Mouse (Mus musculus): ENCODE data around the gene Cln5. TPM values are rescaled to one million over a fixed set of nuclear protein-coding genes. Genes with fewer than 3 reads are reported as not detected.
A peak's percentile ranks its signal among the peaks of the same experiment; 100 is the strongest.

Gene Cln5
- polyA plus RNA-seq, 1 experiment from 2014 or later, result 31.2 TPM

GRCm38 (mm10) chr14:103070790-103071189, 774 bp downstream of the Cln5 start:
- Histone ChIP-seq H3K9ac (peak overlapping the region; percentile 75), H3K9me3 (ENCODE audit: low read depth, low read length) (no peaks in the 10 kb centered on the region), H3K4me1 (ENCODE audit: insufficient read depth) (no peaks in the 10 kb centered on the region), H3K27ac (ENCODE audit: low read depth) (peak overlapping the region; percentile 87), H3K4me3 (ENCODE audit: low read depth, low read length) (peak overlapping the region; percentile 69), H3K4me2 (peak overlapping the region; percentile 97), H3K36me3 (ENCODE audit: insufficient read depth) (peaks cover 31% of the 10 kb centered on the region; the same call in 1 of the 2 replicates), H3K27me3 (ENCODE audit: insufficient read depth, low read length) (no peaks in the 10 kb centered on the region)
- ATAC-seq (ENCODE audit: insufficient read depth) (peak; percentile 0; the same call in 1 of the 2 replicates), DNase-seq (peak; percentile 35)
- no peak for TF ChIP-seq CTCF (IDR thresholded peaks at IDR 0.05; ENCODE audit: low read depth)
- WGBS, result 3% methylated on average over 10 of the region's 10 CpGs

- no peak overlapping the region for H3K4me2 ChIP-seq
- DNase-seq (no peak), ATAC-seq (ENCODE audit: insufficient read depth) (no peak)
- H3K27me3 ChIP-seq (ENCODE audit: insufficient read depth, low read length), result no peaks in the 10 kb centered on the region
- no peaks in the 10 kb centered on the region for H3K9me3 ChIP-seq (ENCODE audit: low read depth, low read length)
- H3K4me3 ChIP-seq (ENCODE audit: low read depth, low read length), result no peak overlapping the region
- H3K4me1 ChIP-seq (ENCODE audit: insufficient read depth), result no peaks in the 10 kb centered on the region
- no peak overlapping the region for H3K27ac ChIP-seq (ENCODE audit: low read depth)
- no peak overlapping the region for H3K9ac ChIP-seq
- H3K36me3 ChIP-seq (ENCODE audit: insufficient read depth), result peaks cover 37% of the 10 kb centered on the region
- no peak for TF ChIP-seq CTCF (IDR thresholded peaks at IDR 0.05; ENCODE audit: low read depth)
- WGBS, result 86% methylated on average over 12 of the region's 12 CpGs
Observed at GRCm38 (mm10) chr14:103071471-103071870, 1.5 kb downstream of the Cln5 start.

GRCm38 (mm10) chr14:103072731-103073130, 2.7 kb downstream of the Cln5 start:
- WGBS, result 83% methylated on average over 4 of the region's 4 CpGs
- no peak overlapping the region for H3K4me3 ChIP-seq (ENCODE audit: low read depth, low read length)
- H3K4me1 ChIP-seq (ENCODE audit: insufficient read depth), result no peaks in the 10 kb centered on the region
- TF ChIP-seq CTCF (IDR thresholded peaks at IDR 0.05; ENCODE audit: low read depth), result no peak
- no peak overlapping the region for H3K27ac ChIP-seq (ENCODE audit: low read depth)
- no peaks in the 10 kb centered on the region for H3K27me3 ChIP-seq (ENCODE audit: insufficient read depth, low read length)
- DNase-seq (no peak), ATAC-seq (ENCODE audit: insufficient read depth) (no peak)
- no peak overlapping the region for H3K4me2 ChIP-seq
- peaks cover 47% of the 10 kb centered on the region for H3K36me3 ChIP-seq (ENCODE audit: insufficient read depth)
- no peaks in the 10 kb centered on the region for H3K9me3 ChIP-seq (ENCODE audit: low read depth, low read length)
- H3K9ac ChIP-seq, result no peak overlapping the region

GRCm38 (mm10) chr14:103073825-103074224, 3.8 kb downstream of the Cln5 start:
- Histone ChIP-seq H3K27me3 (ENCODE audit: insufficient read depth, low read length) (no peaks in the 10 kb centered on the region), H3K9me3 (ENCODE audit: low read depth, low read length) (no peaks in the 10 kb centered on the region), H3K36me3 (ENCODE audit: insufficient read depth) (peaks cover 50% of the 10 kb centered on the region), H3K4me2 (no peak overlapping the region), H3K9ac (no peak overlapping the region), H3K4me1 (ENCODE audit: insufficient read depth) (no peaks in the 10 kb centered on the region), H3K27ac (ENCODE audit: low read depth) (no peak overlapping the region), H3K4me3 (ENCODE audit: low read depth, low read length) (no peak overlapping the region)
- ATAC-seq (ENCODE audit: insufficient read depth) (no peak), DNase-seq (no peak)
- 93% methylated on average over 8 of the region's 8 CpGs for WGBS
- no peak for TF ChIP-seq CTCF (IDR thresholded peaks at IDR 0.05; ENCODE audit: low read depth)

GRCm38 (mm10) chr14:103075166-103075565, 5.2 kb downstream of the Cln5 start:
- H3K4me1 ChIP-seq (ENCODE audit: insufficient read depth), result no peaks in the 10 kb centered on the region
- H3K36me3 ChIP-seq (ENCODE audit: insufficient read depth), result peaks cover 60% of the 10 kb centered on the region
- no peak overlapping the region for H3K4me2 ChIP-seq
- no peaks in the 10 kb centered on the region for H3K27me3 ChIP-seq (ENCODE audit: insufficient read depth, low read length)
- no peak overlapping the region for H3K4me3 ChIP-seq (ENCODE audit: low read depth, low read length)
- DNase-seq (no peak), ATAC-seq (ENCODE audit: insufficient read depth) (no peak)
- WGBS, result 82% methylated on average over 7 of the region's 7 CpGs
- H3K27ac ChIP-seq (ENCODE audit: low read depth), result no peak overlapping the region
- TF ChIP-seq CTCF (IDR thresholded peaks at IDR 0.05; ENCODE audit: low read depth), result no peak
- no peaks in the 10 kb centered on the region for H3K9me3 ChIP-seq (ENCODE audit: low read depth, low read length)
- no peak overlapping the region for H3K9ac ChIP-seq

- H3K9ac ChIP-seq, result no peak overlapping the region
- DNase-seq (no peak), ATAC-seq (ENCODE audit: insufficient read depth) (no peak)
- 73% methylated on average over 9 of the region's 9 CpGs for WGBS
- no peaks in the 10 kb centered on the region for H3K9me3 ChIP-seq (ENCODE audit: low read depth, low read length)
- no peak overlapping the region for H3K27ac ChIP-seq (ENCODE audit: low read depth)
- no peak overlapping the region for H3K4me3 ChIP-seq (ENCODE audit: low read depth, low read length)
- no peak for TF ChIP-seq CTCF (IDR thresholded peaks at IDR 0.05; ENCODE audit: low read depth)
- H3K27me3 ChIP-seq (ENCODE audit: insufficient read depth, low read length), result no peaks in the 10 kb centered on the region
- no peaks in the 10 kb centered on the region for H3K4me1 ChIP-seq (ENCODE audit: insufficient read depth)
- peaks cover 63% of the 10 kb centered on the region for H3K36me3 ChIP-seq (ENCODE audit: insufficient read depth)
- no peak overlapping the region for H3K4me2 ChIP-seq
Observed at GRCm38 (mm10) chr14:103077272-103078005, 7.4 kb downstream of the Cln5 start.

GRCm38 (mm10) chr14:103078006-103078912, 8.2 kb downstream of the Cln5 start:
- no peak overlapping the region for H3K9ac ChIP-seq
- WGBS, result 87% methylated on average over 16 of the region's 16 CpGs

More at GRCm38 (mm10) chr14:103078006-103078912, 8.2 kb downstream of the Cln5 start:
- no peak overlapping the region for H3K27ac ChIP-seq (ENCODE audit: low read depth)
- no peak for ATAC-seq (ENCODE audit: insufficient read depth)
- no peak for TF ChIP-seq CTCF (IDR thresholded peaks at IDR 0.05; ENCODE audit: low read depth)
- no peak for DNase-seq
- H3K4me3 ChIP-seq (ENCODE audit: low read depth, low read length), result no peak overlapping the region
- no peak overlapping the region for H3K4me2 ChIP-seq
- no peaks in the 10 kb centered on the region for H3K27me3 ChIP-seq (ENCODE audit: insufficient read depth, low read length)
- H3K4me1 ChIP-seq (ENCODE audit: insufficient read depth), result no peaks in the 10 kb centered on the region
- H3K36me3 ChIP-seq (ENCODE audit: insufficient read depth), result peaks cover 68% of the 10 kb centered on the region
- no peaks in the 10 kb centered on the region for H3K9me3 ChIP-seq (ENCODE audit: low read depth, low read length)
